Mouse (Mus musculus): ENCODE data around the gene Lta. TPM values are rescaled to one million over a fixed set of nuclear protein-coding genes. Genes with fewer than 3 reads are reported as not detected.
A peak's percentile ranks its signal among the peaks of the same experiment; 100 is the strongest.

Lta gene
- polyA plus RNA-seq, 1 experiment from 2014 or later = 0.28 TPM

DNA sequence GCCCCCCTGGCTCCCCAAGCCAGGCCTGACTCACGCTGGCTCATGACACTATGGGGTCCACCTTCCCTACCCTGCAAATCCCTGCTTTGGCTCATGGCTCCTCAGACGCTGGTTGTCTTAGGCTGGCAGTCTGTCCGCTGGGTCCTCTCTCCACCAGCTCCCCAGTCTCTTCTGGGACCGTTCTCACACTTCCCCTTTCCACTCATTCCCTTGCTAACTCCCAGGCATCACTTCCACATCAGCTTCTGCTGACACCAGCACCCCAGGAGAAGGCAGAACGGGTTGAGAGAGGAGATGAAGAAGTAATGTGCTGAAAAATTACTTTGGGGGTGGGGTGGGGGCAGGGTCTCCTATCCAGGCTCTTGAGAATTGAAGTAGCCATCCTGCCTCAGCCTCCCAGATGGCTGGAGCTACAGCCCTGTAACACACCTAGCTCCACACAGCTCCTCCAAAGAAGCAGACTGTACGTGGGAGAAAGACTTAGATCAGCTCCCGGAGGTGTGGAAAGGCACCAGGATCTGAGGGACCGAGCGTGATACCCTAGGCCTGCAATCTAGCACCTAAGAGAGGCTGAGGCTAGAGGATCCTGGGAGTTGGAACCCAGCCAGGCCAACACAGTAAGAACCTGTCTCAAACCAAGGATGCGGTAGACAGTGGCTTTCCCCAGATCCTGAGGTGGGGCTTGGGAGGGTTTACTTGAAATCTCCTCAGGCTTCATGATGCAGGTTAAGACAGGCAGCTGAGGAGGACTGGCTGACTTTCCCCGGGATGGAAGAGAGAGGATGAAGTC is 32.5 kb downstream of the Lta start:
- H3K27me3 ChIP-seq (ENCODE audit: control insufficient read depth, insufficient read depth, low read length) = no peaks in the 10 kb centered on the region
- H3K36me3 ChIP-seq (ENCODE audit: control insufficient read depth, insufficient read depth, low read length) = no peaks in the 10 kb centered on the region
- DNase-seq (ENCODE audit: low spot score) (no peak), ATAC-seq (ENCODE audit: insufficient read depth, low FRiP score, low TSS enrichment) (no peak)
- no peak overlapping the region for H3K4me2 ChIP-seq (ENCODE audit: low read depth)
- H3K9ac ChIP-seq (ENCODE audit: low read length) = no peak overlapping the region; the same call in 1 of the 2 replicates
- no peak overlapping the region for H3K4me3 ChIP-seq (ENCODE audit: low read depth, low read length)
- no peaks in the 10 kb centered on the region for H3K9me3 ChIP-seq (ENCODE audit: control insufficient read depth, low read length)
- no peak overlapping the region for H3K27ac ChIP-seq (ENCODE audit: low read depth, low read length)
- H3K4me1 ChIP-seq (ENCODE audit: control insufficient read depth, insufficient read depth, low read length) = no peaks in the 10 kb centered on the region
- 72% methylated on average over 11 of the region's 11 CpGs for WGBS

GRCm38 (mm10) chr17:35168541-35169207 is 36.5 kb downstream of the Lta start:
- Histone ChIP-seq H3K27ac (ENCODE audit: low read depth, low read length) (no peak overlapping the region), H3K9ac (ENCODE audit: low read length) (no peak overlapping the region), H3K4me2 (ENCODE audit: low read depth) (no peak overlapping the region), H3K4me1 (ENCODE audit: control insufficient read depth, insufficient read depth, low read length) (peaks cover 8% of the 10 kb centered on the region), H3K4me3 (ENCODE audit: low read depth, low read length) (no peak overlapping the region), H3K27me3 (ENCODE audit: control insufficient read depth, insufficient read depth, low read length) (no peaks in the 10 kb centered on the region), H3K36me3 (ENCODE audit: control insufficient read depth, insufficient read depth, low read length) (no peaks in the 10 kb centered on the region), H3K9me3 (ENCODE audit: control insufficient read depth, low read length) (no peaks in the 10 kb centered on the region)
- no peak for ATAC-seq (ENCODE audit: insufficient read depth, low FRiP score, low TSS enrichment)
- WGBS = 22% methylated on average over 4 of the region's 4 CpGs
- DNase-seq (ENCODE audit: low spot score) = no peak

GRCm38 (mm10) chr17:35167794-35168193 is 37.4 kb downstream of the Lta start:
- Histone ChIP-seq H3K9ac (ENCODE audit: low read length) (no peak overlapping the region), H3K4me1 (ENCODE audit: control insufficient read depth, insufficient read depth, low read length) (peaks cover 12% of the 10 kb centered on the region), H3K9me3 (ENCODE audit: control insufficient read depth, low read length) (no peaks in the 10 kb centered on the region), H3K4me3 (ENCODE audit: low read depth, low read length) (no peak overlapping the region), H3K4me2 (ENCODE audit: low read depth) (no peak overlapping the region), H3K27ac (ENCODE audit: low read depth, low read length) (no peak overlapping the region), H3K27me3 (ENCODE audit: control insufficient read depth, insufficient read depth, low read length) (no peaks in the 10 kb centered on the region), H3K36me3 (ENCODE audit: control insufficient read depth, insufficient read depth, low read length) (no peaks in the 10 kb centered on the region)
- ATAC-seq (ENCODE audit: insufficient read depth, low FRiP score, low TSS enrichment) = no peak
- 87% methylated on average over 7 of the region's 7 CpGs for WGBS
- DNase-seq (ENCODE audit: low spot score) = no peak

- Histone ChIP-seq H3K27ac (ENCODE audit: low read depth, low read length) (peak overlapping the region; percentile 93; the same call in 1 of the 2 replicates), H3K4me2 (ENCODE audit: low read depth) (peak overlapping the region; percentile 71), H3K9ac (ENCODE audit: low read length) (no peak overlapping the region), H3K36me3 (ENCODE audit: control insufficient read depth, insufficient read depth, low read length) (peaks cover 6% of the 10 kb centered on the region), H3K9me3 (ENCODE audit: control insufficient read depth, low read length) (no peaks in the 10 kb centered on the region), H3K4me3 (ENCODE audit: low read depth, low read length) (peak overlapping the region; percentile 86), H3K27me3 (ENCODE audit: control insufficient read depth, insufficient read depth, low read length) (no peaks in the 10 kb centered on the region), H3K4me1 (ENCODE audit: control insufficient read depth, insufficient read depth, low read length) (peaks cover 16% of the 10 kb centered on the region)
- 63% methylated on average over 8 of the region's 8 CpGs for WGBS
- ATAC-seq (ENCODE audit: insufficient read depth, low FRiP score, low TSS enrichment) (no peak), DNase-seq (ENCODE audit: low spot score) (peak; percentile 60)
Measured at GRCm38 (mm10) chr17:35166352-35167035, 38.7 kb downstream of the Lta start.

GRCm38 (mm10) chr17:35165451-35166155 is 39.5 kb downstream of the Lta start:
- Histone ChIP-seq H3K9me3 (ENCODE audit: control insufficient read depth, low read length) (no peaks in the 10 kb centered on the region), H3K4me1 (ENCODE audit: control insufficient read depth, insufficient read depth, low read length) (peaks cover 16% of the 10 kb centered on the region), H3K4me3 (ENCODE audit: low read depth, low read length) (peak overlapping the region; percentile 86), H3K9ac (ENCODE audit: low read length) (peak overlapping the region; percentile 60), H3K27ac (ENCODE audit: low read depth, low read length) (peak overlapping the region; percentile 93), H3K36me3 (ENCODE audit: control insufficient read depth, insufficient read depth, low read length) (peaks cover 11% of the 10 kb centered on the region), H3K4me2 (ENCODE audit: low read depth) (peak overlapping the region; percentile 71), H3K27me3 (ENCODE audit: control insufficient read depth, insufficient read depth, low read length) (no peaks in the 10 kb centered on the region)
- DNase-seq (ENCODE audit: low spot score) (no peak), ATAC-seq (ENCODE audit: insufficient read depth, low FRiP score, low TSS enrichment) (peak; percentile 79)
- 26% methylated on average over 12 of the region's 12 CpGs for WGBS

- under 1% methylated on average over 67 of the region's 89 CpGs for WGBS
- peak within 1 kb of the TSS; percentile 93 for H3K27ac ChIP-seq (ENCODE audit: low read depth, low read length)
- H3K4me2 ChIP-seq (ENCODE audit: low read depth) = peak within 1 kb of the TSS; percentile 79
- H3K9me3 ChIP-seq (ENCODE audit: control insufficient read depth, low read length) = no peaks in the 10 kb centered on the region
- peak; percentile 94 for ATAC-seq (ENCODE audit: insufficient read depth, low FRiP score, low TSS enrichment)
- H3K9ac ChIP-seq (ENCODE audit: low read length) = peak within 1 kb of the TSS; percentile 99
- no peaks in the 10 kb centered on the region for H3K27me3 ChIP-seq (ENCODE audit: control insufficient read depth, insufficient read depth, low read length)
- H3K4me3 ChIP-seq (ENCODE audit: low read depth, low read length) = peak within 1 kb of the TSS; percentile 86
- H3K4me1 ChIP-seq (ENCODE audit: control insufficient read depth, insufficient read depth, low read length) = peaks cover 16% of the 10 kb centered on the region
- peak; percentile 98 for DNase-seq (ENCODE audit: low spot score)
- peaks cover 19% of the 10 kb centered on the region for H3K36me3 ChIP-seq (ENCODE audit: control insufficient read depth, insufficient read depth, low read length)
Measured at GRCm38 (mm10) chr17:35164568-35165450, 40.3 kb downstream of the Lta start, which contains the start of gene Prrc2a. TSS of gene Prrc2a (minus strand) at chr17:35164897.

GRCm38 (mm10) chr17:35164218-35164567 is 41.0 kb downstream of the Lta start:
- ATAC-seq (ENCODE audit: insufficient read depth, low FRiP score, low TSS enrichment) = no peak
- peak overlapping the region; percentile 79 for H3K4me2 ChIP-seq (ENCODE audit: low read depth)
- peaks cover 25% of the 10 kb centered on the region for H3K36me3 ChIP-seq (ENCODE audit: control insufficient read depth, insufficient read depth, low read length)
- H3K9me3 ChIP-seq (ENCODE audit: control insufficient read depth, low read length) = no peaks in the 10 kb centered on the region
- peak overlapping the region; percentile 99 for H3K9ac ChIP-seq (ENCODE audit: low read length)
- H3K4me3 ChIP-seq (ENCODE audit: low read depth, low read length) = peak overlapping the region; percentile 86
- H3K4me1 ChIP-seq (ENCODE audit: control insufficient read depth, insufficient read depth, low read length) = peaks cover 16% of the 10 kb centered on the region
- H3K27me3 ChIP-seq (ENCODE audit: control insufficient read depth, insufficient read depth, low read length) = no peaks in the 10 kb centered on the region
- no peak for DNase-seq (ENCODE audit: low spot score)
- peak overlapping the region; percentile 92 for H3K27ac ChIP-seq (ENCODE audit: low read depth, low read length)
- WGBS = 0% methylated on average over 15 of the region's 28 CpGs
